Mouse (Mus musculus): ENCODE measurements at regions not wholly inside any gene's neighbourhood (a gene's known extent, or its start where the extent isn't known, plus 50 kb on each side); places are given as distances from the start of the nearest gene placed in this dataset.

DNA sequence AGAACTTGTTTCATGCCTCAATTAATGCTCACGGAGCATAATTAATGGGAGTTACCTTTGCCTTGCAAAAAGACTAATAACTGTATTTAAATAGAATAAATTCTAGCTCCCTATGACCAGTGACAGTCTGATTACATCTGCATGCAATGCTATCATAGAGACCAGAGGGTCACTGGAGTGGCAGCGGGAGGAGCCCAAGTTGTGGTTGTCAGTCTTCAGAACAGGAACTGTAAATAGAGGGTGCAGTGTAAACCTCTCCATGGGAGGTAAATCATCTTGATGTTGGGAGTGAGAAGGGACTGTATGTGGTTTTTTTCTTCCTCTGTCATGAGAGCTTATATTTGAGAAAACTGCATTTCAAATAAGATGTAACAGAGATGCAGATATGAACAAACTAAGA, 66.7 kb upstream of the 2210010C04Rik start:
- TF ChIP-seq GATA4 (IDR thresholded peaks at IDR 0.05; ENCODE audit: insufficient replicate concordance, low read length): no peak

- no peak for TF ChIP-seq GATA4 (IDR thresholded peaks at IDR 0.05; ENCODE audit: insufficient replicate concordance, low read length)
Measured at GRCm38 (mm10) chr6:41100258-41100657, 64.9 kb upstream of the 2210010C04Rik start.

DNA sequence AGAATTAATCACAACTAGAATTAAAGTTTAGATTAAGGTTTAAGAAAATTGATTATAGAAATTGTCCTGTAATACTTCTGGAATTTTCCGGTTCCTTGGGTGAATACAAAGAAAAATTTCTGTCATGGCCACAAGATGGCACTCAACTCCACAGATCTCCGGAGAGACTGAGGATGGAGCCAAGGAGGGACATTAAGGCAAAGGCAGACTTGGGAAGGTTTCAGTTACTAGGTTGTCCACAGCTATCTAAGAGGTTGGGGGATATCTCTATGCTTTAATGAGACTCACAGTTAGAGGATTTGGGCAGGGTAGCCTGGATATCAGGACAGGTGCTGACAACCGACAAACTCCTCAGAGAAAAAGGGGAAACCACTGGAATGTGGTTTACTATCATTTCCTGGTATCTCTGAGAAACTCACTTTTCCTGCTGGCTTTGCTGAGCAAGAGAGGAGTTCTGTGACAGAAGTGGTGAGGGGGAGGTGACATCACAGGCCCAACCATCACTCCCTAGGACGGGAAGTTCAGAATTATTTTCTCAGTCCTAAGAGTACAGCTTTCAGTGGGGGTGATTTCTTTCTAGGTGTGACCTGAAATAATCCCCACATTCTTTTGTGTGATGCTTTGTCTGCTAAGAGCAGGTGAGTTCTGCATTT, 56.0 kb upstream of the 2210010C04Rik start:
- TF ChIP-seq GATA4 (IDR thresholded peaks at IDR 0.05; ENCODE audit: insufficient replicate concordance, low read length): no peak
